Mouse (Mus musculus): ENCODE measurements at regions not wholly inside any gene's neighbourhood (a gene's known extent, or its start where the extent isn't known, plus 50 kb on each side); places are given as distances from the start of the nearest gene placed in this dataset.
"Not testable (repeated sequence)": the region's sequence is repeated elsewhere in the genome, so short reads cannot be mapped to it uniquely, and the experiment has no call there.

DNA sequence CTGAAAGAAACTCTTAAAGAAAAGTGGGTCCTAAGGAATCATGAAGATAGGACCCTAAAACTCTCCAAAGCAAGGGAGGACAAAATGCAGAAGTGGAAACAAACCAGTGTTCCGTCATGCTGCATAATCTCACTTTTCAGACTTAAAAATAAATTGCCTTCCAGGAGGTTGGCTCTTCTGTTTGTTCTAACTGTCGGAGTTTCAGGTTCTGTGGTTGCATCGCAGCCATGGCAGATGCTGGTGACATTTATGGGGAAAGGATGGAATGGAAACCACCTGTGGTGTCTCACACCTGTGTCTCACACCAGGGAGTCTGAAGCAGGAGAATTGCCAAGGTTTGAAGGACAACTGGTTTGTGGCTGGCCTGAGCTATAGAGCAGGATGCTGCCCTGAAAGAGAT lies 50.9 kb upstream of the Hivep1 start:
- DNase-seq: no peak

DNA sequence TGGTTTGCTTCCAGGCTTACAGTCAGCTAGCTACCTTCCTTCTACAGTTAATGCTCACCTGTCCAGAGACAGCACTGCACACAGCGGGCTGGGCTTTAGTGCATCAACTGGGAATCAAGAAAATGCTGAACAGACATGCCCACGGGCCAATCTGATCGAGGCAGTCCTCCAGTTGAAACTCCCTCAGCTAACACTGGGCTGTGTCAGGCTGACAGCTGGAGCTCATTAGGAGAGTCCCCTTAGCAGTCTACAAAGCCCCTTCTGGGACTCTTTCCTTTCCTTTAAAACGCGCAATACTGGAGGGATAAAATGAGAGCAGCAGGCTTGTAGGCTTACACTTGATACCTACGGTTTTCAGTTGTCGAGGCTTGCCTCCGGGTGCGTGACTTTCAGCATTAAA lies 53.9 kb upstream of the Hivep1 start:
- DNase-seq: no peak

DNA sequence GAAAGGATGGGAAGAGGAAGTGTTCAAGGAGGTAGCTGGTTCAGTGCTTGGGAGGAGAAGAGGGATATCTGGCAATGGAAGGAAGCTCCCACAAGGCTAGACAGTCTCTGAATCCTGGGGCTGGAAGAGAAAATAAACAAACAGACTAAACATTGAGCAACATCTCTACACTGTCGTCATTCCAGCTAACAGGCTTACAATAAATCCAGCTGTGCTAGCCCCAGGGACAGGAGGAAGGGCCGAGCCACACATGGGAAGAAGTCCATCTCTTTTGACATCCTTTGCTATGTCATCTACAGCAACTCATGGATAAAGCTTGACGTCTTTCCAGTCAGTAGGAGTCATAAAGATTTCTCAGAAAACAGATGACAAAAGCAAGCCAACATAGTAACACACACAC lies 57.7 kb upstream of the Hivep1 start:
- DNase-seq: no peak

DNA sequence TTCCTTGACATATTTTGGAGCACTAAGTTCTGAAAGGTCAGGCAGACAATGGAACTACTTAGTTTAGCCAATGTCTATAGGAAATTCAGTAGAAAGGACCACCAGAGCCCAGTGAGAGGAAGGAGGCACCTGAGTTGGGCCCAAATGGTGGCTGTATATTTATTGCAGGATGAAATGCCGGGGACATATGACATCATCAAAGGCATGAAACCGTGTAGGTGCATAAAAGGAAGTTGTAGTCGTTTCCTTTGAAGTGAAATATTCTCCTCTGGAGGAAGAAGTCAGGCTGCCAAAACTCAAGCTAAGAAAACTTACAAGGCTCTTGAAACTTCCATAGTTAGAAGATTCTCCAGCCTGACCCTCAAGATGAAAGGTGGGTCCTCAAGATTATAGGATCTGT lies 75.9 kb upstream of the Hivep1 start:
- no peak for DNase-seq

DNA sequence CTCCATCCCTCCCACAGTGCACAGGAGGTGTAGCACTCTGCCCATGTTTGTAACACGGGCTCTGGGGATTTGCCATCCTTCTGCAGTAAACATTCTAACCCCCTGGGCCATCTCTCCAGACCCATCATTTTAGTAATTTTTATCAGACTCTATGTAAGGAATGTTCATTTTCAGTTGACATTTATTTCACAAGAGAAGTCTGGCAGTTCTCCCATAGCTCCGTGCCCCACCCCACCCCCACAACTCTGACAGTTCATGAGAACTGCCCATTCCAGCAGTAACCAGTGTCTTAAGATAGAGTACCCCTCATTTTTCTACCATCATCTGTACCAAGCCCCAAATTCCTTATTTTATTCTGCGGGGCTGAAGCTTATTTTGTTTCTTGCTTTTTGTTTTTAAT lies 88.9 kb upstream of the Hivep1 start:
- no peak for DNase-seq

DNA sequence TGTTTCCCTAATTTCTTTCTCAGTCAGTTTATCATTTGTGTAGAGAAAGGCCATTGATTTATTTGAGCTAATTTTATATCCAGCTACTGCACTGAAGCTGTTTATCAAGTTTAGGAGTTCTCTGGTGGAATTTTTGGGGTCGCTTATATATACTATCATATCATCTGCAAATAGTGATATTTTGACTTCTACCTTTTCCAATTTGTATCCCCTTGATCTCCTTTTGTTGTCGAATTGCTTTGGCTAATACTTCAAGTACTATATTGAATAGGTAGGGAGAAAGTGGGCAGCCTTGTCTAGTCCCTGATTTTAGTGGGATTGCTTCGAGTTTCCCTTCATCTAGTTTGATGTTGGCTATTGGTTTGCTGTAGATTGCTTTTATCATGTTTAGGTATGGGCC lies 90.9 kb upstream of the Hivep1 start:
- DNase-seq: not testable (repeated sequence)

DNA sequence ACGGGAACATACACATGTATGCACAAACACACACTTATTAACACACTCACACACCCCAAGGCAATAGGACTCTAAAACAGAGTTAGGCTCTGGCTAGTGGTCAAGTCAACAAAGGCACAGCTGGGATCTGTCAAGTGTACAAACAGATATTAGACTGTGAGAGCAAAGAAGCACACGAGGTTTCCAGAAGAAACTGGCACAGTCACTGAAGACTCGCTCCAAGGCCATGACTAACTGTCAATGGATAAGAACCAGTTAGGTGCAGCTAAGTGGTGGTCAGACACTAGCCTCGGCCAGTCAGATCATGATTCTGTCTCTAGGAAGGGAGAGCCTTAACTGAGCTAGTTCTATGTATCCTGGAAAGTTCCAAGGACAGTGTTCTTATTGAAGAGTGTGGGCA lies 93.9 kb upstream of the Hivep1 start:
- no peak for DNase-seq

DNA sequence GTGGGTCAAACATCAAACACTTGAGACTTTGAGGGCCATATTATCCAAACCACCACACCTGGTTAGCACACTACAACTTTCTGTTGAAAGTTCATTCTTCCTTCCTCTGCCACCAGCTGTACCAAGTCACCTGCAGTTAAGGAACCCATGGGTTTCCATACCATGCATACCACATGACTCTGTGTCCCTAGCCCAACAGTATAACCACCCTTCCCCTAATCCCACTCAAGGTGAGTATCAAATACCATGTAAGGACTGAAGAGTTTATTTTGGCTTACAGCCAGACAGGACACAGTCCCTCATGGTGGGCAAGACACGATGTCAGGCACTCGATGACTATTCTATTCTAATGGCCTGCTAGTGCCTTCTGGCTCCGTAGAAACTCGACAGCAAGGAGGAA lies 95.9 kb upstream of the Hivep1 start:
- no peak for DNase-seq

DNA sequence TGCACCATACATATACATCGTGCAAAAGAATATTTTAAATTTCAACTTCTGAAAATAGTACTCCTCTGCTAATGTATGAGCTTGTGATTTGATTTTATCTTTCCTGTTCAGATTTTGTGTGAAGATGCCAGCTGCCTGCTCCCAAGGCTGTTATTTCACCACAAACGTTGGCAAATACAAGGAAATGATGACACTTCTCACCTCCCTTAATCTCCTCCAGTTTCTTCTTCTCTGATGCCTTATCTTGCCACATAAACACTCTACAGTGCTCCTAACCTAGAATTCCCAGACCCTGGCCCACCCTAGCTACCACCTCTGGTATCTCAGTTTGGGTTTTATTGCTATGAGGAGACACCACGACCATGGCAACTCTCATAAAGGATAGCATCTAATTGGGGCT lies 96.6 kb upstream of the Hivep1 start:
- no peak for DNase-seq

DNA sequence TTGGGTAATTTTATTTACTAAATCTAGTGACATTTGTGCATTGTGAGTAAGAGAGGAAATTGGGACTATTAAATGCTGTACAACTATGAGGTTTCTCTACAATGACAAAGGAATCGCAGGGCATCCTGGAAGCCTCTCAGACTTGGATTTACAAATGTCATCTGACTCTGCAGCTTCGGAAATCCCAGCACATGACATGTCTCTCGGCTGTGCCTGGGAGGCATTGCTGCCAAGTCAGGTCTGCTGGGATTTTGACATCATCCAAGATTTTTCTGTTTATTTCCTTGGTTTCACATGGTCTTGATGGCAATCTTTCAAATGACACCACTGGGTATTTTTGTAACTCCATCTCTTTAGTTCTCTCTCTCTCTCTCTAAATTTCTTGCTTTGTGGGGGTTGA lies 99.4 kb upstream of the Hivep1 start:
- DNase-seq: no peak

DNA sequence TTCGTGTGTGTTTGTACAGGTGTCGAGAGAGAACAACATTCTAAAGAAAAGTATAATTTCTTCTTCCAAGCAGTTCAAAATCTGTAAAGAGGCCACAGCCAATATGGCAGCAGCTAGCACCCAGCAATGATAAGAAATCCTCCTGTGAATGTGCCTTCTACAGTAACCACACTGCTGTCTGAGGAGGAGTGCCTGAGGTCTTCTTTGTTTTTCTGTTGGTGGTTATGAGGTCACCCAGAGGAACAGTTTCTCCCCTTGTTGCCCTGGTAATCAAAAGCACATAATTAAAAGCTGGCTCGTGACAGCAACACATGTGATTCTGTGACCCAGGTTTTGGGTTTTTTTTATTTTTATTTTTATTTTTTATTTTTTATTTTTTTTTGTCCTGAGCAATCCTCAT lies 100.8 kb upstream of the Adtrp start:
- DNase-seq: no peak

DNA sequence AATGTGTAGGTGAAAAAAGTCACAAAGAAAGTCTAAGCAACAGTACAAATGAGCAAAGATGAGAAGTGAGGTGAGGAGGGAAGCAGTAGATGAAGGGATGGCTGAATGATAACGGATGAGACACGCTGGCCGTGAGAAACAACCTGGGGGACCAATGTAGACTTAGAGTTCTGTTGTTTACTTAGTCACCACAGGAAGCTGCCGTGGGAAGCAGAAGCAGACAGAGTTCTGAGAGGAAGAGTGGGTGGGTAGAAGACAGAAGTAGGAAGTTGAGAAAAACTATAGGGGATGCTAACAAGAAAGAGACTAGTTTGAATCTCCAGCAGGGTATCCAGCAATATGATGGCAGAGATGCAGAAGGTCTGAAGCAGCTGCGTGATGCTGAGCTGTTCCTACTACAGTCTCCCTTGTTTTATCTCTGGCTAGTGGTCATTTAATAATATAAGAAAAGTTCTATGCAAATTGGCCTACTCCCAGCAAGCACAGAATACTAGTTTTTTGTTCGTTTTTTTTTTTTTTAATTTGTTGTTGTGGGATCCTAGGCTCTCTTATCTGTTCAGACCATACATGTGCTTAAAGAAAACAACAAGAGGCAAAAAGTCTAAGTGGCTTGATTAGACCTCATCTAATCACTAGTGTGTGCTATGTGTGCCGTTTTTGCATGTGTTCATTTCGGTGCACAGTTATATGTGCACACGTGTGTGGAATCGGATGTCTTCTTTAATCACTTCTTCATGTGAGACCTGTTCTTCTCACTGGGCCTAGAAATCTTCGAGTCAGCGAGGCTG lies 85.0 kb upstream of the Adtrp start:
- no peak for DNase-seq

DNA sequence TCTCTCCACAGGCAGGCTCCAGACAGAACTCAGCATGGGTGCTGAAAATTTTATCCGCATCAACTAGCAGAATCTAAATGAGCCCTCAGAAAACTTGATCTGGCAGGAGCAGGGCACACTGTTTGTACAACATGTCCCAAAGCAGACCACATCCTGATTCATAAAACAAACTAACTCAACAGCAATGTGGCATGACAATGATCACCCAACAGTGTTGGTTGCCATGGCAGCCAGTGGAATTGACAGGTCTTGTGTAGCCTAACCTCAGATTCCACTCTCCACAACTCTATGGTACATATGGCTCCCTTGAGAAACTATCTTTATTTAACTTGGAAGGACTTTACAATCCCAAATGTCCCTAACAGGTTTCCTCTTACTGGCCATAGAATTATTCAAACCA lies 82.3 kb upstream of the Adtrp start:
- DNase-seq: no peak

DNA sequence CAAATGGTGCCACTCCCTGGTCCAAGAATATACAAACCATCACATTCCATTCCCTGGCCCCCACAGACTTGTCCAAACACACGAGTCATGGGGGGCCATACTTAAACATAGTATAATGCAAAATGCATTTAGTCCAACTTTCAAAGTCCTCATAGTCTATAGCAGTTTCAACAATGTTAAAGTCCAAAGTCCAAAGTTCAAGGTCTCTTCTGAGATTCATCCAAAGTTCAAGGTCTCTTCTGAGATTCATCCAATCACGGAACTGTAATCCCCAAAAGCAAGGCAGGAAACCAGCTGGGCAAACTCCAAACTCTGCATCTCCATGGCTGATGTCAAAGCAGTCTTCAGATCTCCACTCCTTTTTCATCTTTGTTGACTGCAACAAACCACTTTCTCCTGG lies 78.4 kb upstream of the Adtrp start:
- not testable (repeated sequence) for DNase-seq

DNA sequence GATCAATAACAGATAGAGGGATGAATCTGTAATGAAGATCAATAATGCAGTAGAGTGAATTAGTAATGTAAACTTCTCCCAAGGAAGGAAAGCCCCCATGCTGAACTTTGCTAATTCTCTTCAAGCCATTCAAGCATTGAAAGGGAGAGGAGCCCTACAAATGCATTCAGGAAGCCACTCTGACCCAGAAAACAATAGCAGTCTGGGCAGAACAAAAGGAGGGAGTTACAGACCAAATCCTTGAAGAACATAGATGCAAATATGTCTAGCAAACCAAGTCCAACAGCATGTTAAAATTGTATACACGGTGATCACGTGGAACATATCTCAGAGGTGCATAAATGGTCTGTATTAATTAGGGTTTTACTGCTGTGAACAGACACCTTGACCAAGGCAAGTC lies 77.7 kb upstream of the Adtrp start:
- no peak for DNase-seq

DNA sequence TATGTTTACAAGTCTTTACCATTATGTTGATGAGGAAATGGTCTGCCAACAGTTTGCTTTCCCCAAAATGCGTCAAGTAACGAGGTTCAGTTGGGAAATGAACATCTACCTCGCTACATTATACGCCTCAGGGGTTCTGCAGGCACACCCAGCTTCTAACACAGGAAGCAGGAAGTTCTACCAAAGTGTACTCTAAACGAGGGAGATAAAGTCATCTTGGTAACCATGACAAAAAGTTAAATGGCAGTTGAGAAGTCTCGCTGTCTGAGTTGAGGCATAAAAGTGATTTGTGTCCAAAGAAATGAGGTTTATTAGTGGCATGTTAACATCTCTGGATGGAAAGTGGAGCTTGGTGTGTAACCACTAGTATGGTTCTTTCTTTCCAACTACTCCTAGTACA lies 73.7 kb upstream of the Adtrp start:
- DNase-seq: no peak

DNA sequence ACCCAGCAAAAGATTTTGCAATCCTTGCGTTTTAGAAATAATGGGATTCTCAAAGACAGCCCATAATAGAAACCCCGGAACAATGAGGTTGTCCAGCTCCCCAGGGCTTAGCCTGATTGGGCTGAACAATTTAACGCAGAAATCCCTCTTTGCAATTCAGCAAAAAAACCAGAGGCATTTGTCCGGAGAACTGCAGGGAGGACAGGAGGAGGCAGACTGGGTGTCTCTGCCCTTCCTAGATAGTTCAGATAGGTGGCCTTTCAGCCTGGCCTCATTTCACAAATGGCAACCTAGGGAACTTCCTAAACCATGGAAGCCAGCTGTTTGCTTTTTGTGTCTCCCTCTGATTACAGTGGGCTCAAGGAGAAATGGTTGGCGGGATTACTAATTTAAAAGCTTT lies 71.0 kb upstream of the Adtrp start:
- DNase-seq: no peak

DNA sequence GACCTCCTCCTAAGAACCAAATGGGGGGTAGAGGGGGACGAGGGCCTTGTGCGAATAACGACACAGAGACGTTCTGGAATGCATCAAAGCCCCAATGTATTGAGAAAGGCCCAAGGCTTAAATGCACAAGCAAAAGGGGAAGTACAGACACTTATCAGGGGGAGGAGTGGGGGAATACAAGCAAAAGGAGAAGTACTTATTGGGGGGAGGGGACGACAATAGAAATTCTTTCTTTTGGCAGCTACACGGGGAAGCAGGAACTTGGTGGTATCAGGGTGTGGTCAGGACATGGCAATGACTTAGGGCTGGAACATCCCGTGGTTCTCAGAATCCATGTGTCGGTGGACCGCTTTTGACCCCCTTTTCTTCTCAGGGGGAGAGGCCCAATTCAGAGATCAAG lies 68.3 kb upstream of the Adtrp start:
- DNase-seq: not testable (repeated sequence)

DNA sequence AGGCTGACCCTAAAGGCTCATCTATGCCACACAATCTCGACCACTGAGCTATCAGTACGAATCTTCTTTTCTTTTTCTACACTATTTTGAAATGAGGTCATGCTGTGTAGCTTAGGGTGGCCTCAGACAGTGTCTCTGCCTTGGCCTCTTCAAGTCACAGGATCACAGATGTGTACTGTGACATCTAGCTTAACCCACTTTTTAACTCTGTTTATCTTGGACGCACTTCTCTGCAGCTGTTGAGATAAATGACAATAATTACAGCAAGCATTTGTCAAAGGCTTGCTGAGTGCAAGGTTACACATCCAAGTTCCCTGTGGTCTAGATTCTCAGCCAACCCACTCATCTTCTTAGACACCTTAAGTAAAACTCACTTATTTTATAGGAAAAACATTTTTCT lies 63.3 kb upstream of the Adtrp start:
- no peak for DNase-seq

DNA sequence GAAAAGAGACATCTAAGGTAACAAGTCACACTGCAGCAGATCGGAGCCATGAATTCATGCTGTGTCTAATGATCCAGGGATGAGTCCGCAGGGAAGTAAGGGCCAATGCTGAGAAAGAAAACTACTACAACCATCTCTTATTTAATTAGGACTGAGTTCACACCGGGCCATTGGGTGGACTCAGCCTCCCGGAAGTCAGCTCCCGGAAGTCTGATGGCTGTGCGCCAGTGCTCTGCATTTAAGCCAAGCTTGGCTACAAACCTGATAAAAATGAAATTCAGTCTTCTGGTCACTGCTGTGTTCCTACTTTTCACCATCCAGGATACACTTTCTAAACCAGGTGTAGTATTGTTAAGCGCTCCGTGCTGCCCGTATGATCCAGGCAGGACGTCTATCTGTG lies 62.8 kb upstream of the Adtrp start:
- DNase-seq: peak; percentile 12

DNA sequence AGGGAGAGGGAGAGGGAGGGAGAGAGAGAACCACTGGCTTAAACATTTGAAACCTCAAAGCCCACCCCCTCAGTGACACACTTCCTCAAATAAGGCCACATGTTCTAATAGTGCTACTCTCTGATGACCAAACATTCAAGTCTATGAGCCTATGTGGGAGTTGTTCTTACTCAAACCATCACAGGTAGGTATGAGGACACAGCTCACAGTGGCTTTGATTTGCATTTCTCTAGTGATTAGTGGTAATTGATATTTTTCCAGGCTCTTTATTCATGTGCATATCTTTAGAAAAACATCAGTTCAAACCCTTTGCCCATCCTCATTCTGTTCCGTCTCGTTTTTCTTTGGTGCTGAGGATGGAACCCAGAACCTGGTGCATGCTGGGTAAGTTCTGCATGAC lies 59.5 kb upstream of the Adtrp start:
- no peak for DNase-seq

DNA sequence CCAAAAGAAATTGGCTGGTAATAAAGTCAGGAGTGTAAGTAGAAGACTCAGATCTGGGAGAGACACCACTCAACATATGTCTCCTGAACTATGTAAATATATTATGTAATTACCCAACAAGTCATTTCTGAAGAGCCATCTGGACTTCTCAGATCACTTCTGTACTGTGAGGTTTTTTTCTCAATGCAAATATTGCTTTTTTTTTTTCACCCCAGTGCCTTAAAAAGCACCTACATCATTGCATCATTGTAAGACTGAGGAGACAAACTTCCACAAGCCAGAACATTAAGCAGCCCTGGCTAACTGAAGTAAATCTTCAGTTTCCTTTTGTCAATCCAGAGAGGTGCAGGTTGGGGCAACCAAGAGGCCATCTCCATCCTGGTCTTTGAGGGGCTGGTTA lies 55.8 kb upstream of the Adtrp start:
- no peak for DNase-seq

DNA sequence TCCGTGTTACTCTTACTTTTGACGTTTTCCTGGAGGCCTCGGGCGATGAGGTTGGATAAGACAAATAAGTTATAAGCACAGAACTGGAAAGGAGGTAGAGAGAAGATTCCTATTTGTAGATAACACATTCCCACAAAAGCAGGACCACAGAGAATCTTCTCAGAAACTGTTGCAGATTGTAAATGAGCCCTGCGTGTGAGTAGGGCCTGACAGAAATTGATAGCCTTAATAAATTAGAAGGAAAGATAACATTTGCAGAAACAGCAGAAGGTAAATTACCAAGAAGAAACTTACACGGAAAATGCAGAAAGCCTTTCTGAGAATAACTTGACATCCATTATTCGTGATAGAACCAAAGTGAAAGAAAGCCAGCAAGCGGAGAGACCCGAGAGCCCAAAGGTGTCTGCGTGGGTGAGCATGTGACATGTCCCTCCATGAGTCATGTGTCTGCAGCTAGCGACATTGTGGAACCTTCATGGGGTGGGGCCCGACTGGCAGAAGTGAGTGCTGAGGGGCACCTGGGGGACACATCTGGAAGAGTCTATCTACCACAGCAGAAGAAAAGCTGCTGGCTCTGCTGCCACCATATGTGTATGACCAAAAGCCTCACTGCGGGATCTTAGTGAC lies 52.5 kb upstream of the Adtrp start:
- no peak for DNase-seq

DNA sequence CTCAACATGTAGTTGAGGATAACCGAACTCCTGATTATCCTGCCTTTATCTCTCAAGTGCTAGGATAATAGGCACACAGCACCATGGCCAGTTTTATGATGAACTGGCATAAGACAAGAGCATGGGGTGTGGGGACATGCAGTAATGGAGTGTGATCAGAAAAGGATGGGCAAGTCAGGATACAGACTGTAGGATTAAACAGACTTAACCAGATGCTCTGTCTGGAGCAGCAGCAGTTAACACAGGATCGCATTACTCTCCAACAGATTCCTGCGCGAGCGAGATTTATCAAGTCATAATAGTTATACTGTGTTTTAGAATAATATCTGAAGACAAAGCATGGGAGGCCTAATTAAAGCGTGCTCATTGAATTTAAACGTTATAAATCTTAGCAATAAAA lies 51.8 kb upstream of the Adtrp start:
- DNase-seq: no peak

All from right cerebral cortex, postnatal 4 days (tissue).